Mouse (Mus musculus) spleen, adult 2 months (tissue): Measurements from ENCODE around the gene Nrtn.

Experiments used
- CTCF ChIP-seq: fragments of 200-500 bp; IDR thresholded peaks from 2 replicates; pipeline ENCODE4 v1.5.1; 2011; ENCODE audit warnings: mild to moderate bottlenecking, inconsistent platforms; ENCODE audit not compliant: insufficient read depth, insufficient read length, insufficient replicate concordance; ENCODE audit errors: extremely low read depth
- POLR2A ChIP-seq: fragments of 200-500 bp; IDR thresholded peaks from 2 replicates; pipeline ENCODE4 v1.6.1; 2011; ENCODE audit warnings: low read depth, low read length, inconsistent platforms

DNA sequence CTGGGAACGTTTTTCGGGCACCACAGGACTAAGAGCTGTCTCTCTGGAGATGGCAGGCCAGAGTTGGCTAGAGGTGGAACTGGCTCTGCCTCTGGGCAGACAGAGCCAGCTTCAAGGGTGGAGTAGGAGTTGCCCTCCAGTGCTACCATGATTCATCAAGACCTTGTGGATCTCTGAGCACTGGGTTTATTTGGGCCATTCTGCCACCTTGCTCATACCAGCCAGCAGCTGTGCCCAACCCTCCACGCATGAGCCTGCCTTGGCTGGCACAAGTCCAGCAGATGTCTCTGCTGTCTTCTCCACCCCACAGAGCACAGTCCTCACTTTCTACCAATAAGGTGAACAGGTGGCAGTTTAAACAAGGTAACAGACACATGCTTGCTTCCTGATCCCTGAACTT is 31.6 kb upstream of the Nrtn start:
- TF ChIP-seq POLR2A (no peak), CTCF (no peak)
